Mouse (Mus musculus) left cerebral cortex, postnatal 4 days (tissue): ENCODE data around the gene Ric3. TPM values are rescaled to one million over a fixed set of nuclear protein-coding genes. Genes with fewer than 3 reads are reported as not detected.

Experiments
- DNase-seq: peaks from one replicate; pipeline ENCODE4 v3.0.0-alpha.2; 2022
- intact Hi-C: fragments of 180-260 bp; cut with DNase I; formaldehyde crosslinking; loops from one replicate; pipeline ENCODE4 v1.15.1; 2025
- total RNA-seq, 2 experiments: library from RNA; stranded (reverse); gene quantifications; 2 replicates each; pipeline ENCODE4 v1.2.3; 2021

Gene Ric3
- total RNA-seq, 2 experiments from 2014 or later: 37.8 to 39.4 TPM

- no peak for DNase-seq
- intact Hi-C loops: no loop called here
These were observed 73.9 kb downstream of the Ric3 start for GRCm38 (mm10) chr7:109009260-109009659.

DNA sequence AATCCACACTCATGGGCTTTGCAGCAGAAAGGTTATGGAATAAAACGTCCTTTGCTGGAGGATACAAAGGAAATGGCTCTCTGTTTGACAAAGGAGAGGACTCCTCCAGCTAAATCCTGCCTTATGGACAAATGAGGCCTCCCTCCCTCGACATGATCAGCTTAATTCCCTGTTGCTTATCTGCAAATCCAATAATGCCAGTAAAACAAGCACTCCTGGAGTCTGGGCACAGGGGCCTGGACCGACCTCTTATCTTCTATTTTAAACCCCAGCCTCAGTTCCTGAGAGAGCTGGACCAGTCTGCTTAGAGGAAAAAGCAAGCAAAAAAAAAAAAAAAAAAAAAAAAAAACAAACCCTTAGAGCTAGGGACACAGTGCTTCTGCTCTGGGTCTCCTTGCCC, 79.5 kb downstream of the Ric3 start:
- intact Hi-C loops: no loop called here
- no peak for DNase-seq

- intact Hi-C loops: no loop called here
- no peak for DNase-seq
These were observed 81.2 kb downstream of the Ric3 start for GRCm38 (mm10) chr7:109001971-109002370.

- DNase-seq: peak; percentile 43
- intact Hi-C loops: no loop called here
These were observed 82.7 kb downstream of the Ric3 start for GRCm38 (mm10) chr7:109000315-109000954.

DNA sequence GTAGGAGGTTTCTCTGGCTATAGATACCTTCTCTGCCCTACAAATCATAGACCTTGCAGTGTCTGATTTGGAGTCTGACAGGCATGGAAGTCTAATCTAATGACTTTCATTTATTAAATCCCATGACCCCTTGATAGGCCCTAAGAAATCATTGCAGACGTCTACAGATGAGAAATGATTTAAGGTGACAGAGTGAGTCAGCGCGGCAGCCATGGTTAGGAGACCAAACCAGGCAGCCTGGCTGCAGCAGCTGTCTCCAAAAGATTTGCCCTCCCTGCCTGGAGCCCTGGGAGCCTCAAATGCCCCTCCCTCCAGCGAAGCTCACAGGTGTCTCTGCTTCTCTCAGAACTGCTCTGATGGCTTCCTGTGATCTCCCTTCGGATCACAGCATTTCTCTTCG, 87.0 kb downstream of the Ric3 start:
- intact Hi-C loops: no loop called here
- DNase-seq: no peak

GRCm38 (mm10) chr7:108993881-108994291, 89.2 kb downstream of the Ric3 start:
- peak; percentile 43 for DNase-seq
- intact Hi-C loops: no loop called here

GRCm38 (mm10) chr7:108993230-108993629, 89.9 kb downstream of the Ric3 start:
- DNase-seq: peak; percentile 24
- intact Hi-C loops: no loop called here

DNA sequence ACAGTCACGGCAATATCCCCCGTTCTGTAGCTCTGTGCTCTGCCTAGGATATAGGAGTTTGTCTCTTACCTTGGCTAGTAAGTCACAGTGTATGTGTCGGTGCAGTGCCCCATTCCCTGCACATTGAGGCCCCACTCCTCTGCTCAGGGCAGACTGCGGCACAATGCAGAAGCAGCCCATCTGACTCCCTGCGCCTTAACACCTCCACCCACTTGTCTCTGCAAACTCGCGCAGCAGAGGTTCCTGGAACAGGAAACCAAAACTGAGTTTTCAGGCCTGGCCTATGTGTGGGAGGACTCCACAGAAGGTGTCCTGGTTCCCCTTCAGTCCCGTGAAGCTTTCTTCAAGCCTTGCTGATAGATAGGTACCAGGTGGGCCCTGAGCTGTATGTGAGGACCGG, 91.9 kb downstream of the Ric3 start:
- intact Hi-C loops: no loop called here
- no peak for DNase-seq

- DNase-seq: no peak
- intact Hi-C loops: no loop called here
These were observed 97.0 kb downstream of the Ric3 start for GRCm38 (mm10) chr7:108985934-108986708.

Other genes with a start within 250 kb of the Ric3 start
- not detected for gene Olfr516, start 232.8 kb downstream of the Ric3 start, total RNA-seq
- gene Olfr517, start 211.0 kb downstream of the Ric3 start, total RNA-seq: not detected
- not detected for gene Olfr518, start 198.3 kb downstream of the Ric3 start, total RNA-seq
- gene Olfr519, start 188.9 kb downstream of the Ric3 start, total RNA-seq: not detected
- under 1 TPM; 0.14 to 0.18 TPM for gene Nlrp10, start 153.2 kb downstream of the Ric3 start, total RNA-seq
- gene Eif3f, start 148.9 kb downstream of the Ric3 start, total RNA-seq: 100 to 1,000 TPM; 160 to 173 TPM
- 100 to 1,000 TPM; 186 to 189 TPM for gene Tub, start 133.0 kb downstream of the Ric3 start, total RNA-seq
- gene Lmo1, start 91.9 kb upstream of the Ric3 start, total RNA-seq: 10 to 100 TPM; 46.0 to 48.5 TPM